Mouse (Mus musculus) lung, postnatal 14 days (tissue): ENCODE results near the gene Zfand3.

Experiments used
- DNase-seq: peaks from one replicate; pipeline ENCODE4 v3.0.0; 2021

The Zfand3 gene

DNA sequence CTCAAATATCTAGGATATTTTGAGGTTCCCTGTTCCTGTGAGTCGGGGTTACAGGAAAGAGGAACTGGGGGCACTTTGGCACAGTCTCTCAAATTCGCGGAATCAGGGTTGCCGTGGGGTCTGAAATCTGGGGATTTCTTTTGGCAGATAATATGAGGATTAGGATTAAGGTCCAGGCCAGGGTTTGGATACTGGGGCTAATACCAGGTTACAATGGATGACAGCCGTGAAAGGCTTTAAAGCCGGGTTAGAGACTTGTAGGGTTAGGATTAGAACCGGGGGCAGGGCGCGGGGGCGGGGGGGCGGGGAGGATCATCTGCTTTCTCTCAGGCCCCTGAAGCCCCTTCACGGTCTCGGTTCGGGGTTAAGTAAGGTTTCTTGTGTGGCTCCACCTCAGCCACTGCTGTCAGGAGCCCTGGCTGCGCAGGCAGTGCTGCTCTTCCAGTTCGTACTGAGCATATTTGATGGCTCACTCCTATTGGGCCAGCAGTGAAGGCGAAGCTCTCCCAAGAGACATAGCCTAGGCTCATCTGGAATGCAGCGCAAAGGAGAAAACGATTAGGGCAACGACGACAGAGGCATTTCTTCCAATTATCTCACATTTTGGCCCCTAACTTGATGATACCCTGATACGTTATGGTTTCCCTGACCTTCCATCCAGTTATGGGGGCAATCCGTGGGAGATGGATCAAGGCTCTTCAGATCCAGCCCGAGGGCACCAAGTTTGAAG lies 5.8 kb upstream of the Zfand3 start:
- DNase-seq: no peak

- no peak for DNase-seq
Measured at GRCm38 (mm10) chr17:30005103-30005443, 540 bp downstream of the Zfand3 start.

DNA sequence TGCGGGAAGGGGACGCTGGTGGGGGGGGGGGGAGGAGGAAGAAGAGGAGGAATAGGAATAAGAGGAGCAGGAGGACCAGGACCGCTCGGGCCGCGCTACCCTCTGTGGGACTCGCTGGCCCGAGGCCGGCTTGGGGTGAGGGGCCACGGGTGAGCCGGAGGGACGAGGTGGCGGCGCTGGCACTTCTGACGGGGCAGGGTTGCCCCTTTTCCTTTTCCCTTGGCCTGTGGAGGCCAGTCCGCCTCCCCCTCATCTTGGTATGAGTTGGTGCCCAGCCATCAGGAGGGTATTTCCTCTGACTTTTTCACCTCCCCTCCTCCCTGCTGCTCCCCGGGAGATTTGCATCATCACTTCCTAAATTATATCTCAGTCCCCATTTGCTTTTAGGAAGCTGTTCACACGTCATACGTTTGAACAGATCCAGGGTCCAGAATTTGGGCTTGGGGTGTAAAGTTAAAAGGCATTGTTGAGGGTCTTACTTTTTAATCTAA lies 963 bp downstream of the Zfand3 start:
- peak; percentile 46 for DNase-seq

DNA sequence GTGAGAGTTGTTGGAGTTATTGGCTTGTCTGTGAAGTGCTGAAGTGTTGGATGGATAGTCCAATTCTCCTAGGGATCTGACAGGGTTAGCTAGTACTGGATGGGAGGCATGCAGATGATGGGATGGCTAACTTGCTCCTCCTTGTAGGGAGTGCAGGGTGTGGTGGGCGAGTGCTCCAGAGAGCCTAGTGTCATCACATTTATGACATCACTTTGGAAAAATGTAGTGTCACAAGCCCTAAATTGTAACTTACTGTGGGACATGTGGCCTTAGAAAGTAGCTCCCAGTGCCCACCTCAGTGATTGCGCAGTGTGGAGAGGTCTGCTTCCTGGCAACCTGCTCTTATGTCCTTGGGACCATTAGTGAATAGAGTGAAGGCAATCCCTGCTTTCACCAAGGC lies 2.3 kb downstream of the Zfand3 start:
- DNase-seq: no peak

GRCm38 (mm10) chr17:30007883-30008282 lies 3.4 kb downstream of the Zfand3 start:
- no peak for DNase-seq

DNA sequence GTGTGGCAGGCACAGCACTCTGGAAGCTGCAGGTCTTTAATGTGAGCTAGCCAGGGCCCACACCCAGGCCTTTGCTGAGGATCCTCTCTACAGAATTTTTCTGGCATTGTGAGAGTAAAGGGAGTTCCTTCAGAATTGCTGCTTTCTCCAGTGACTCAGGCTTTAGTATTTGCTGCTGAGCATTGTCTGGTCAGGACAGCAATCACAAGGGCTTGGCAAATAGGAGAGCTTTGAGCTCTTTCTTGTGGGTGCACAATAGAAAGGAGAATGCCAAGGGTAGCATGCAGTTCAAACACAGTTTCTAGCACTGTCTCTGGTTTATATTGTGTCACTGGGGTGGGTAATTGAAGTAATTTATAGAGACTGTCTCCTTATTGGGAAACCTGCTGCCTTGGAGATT lies 3.9 kb downstream of the Zfand3 start:
- DNase-seq: no peak

DNA sequence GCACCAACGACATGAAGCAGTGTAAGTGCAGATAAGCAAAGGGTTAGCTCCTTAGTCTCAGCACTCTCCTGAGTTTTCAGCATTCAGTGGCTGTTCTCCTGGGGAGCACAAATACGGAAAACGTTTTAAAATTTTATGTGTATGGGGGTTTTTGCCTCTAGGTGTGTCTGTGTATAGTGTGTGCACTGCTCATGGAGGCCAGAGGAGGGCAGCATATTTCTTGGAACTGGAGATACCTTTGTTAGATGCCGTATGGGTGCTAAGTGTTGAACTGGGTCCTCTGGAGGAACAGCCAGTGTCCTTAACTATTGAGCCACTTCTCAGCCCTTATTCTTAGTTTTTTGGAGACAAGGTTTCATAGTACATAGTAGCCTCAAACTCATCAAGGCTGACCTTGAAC lies 10.1 kb downstream of the Zfand3 start:
- DNase-seq: no peak

DNA sequence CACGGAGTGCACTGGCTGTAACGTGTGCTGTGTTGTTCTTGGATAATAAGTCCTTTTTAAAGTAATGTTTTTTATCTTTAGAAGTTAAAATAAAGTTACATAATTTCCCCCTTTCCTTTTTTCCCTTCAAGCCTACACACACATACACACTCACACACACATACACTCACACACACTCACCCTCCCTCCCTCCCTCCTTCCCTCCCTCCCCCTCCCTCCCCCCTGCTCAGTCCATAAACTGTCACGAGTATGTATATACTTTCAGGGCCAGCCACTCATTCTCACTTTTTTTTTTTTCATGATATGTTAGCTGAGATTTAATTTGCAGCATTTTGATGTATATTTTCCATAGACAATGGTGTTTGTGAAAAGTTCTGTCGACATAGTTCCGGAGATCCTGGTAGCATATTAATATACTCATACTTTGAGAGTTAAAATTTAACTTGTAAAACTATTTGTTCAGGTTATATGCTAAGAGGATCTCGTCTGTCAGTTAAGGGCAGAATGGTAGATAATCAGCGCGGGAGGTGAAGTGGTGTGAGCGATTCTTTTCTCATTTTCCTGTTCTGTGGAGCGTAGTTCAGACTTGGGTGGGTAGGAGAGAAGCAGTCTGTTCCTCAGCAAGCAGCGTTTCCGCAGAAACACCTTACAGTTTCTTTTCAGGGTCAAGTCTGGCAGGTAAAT lies 14.5 kb downstream of the Zfand3 start:
- DNase-seq: no peak

DNA sequence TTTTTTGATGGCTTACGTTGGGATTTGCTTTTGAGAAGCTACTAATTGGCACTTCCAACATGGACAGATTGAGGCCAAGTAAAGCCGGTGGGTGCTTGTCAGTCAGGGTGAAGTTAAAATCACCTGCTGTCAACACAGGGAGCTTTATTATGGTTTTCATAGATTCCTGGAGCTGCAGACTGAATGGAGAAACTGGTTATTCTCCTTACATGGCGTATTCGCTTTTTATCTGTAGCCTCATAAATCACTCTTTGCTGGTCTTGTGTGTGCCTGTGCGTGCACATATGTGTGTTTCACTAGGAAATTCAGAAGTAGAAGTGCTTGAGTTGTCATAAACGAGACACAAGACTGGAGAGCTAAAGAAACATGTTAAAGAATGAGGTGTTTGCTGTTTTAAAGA lies 15.4 kb downstream of the Zfand3 start:
- no peak for DNase-seq

DNA sequence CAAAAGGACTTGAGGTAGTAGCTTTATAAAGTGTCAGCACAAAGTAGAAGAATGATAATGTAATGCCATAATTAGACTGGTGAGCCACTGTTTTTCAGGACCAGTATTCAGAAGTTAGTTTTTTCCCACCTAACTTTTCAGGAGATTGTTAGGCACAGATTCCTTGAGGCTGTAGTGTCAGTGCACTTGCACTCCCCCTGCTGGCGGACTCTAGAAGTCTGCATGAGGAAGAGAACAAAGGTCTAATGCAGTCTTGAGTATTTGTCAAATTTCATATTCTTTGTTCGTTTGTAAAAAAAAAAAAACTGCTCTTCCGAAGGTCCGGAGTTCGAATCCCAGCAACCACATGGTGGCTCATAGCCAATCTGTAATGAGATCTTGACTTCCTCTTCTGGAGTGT lies 20.1 kb downstream of the Zfand3 start:
- DNase-seq: peak; percentile 88

- DNase-seq: peak; percentile 50
Measured at GRCm38 (mm10) chr17:30026617-30027016, 22.1 kb downstream of the Zfand3 start.

DNA sequence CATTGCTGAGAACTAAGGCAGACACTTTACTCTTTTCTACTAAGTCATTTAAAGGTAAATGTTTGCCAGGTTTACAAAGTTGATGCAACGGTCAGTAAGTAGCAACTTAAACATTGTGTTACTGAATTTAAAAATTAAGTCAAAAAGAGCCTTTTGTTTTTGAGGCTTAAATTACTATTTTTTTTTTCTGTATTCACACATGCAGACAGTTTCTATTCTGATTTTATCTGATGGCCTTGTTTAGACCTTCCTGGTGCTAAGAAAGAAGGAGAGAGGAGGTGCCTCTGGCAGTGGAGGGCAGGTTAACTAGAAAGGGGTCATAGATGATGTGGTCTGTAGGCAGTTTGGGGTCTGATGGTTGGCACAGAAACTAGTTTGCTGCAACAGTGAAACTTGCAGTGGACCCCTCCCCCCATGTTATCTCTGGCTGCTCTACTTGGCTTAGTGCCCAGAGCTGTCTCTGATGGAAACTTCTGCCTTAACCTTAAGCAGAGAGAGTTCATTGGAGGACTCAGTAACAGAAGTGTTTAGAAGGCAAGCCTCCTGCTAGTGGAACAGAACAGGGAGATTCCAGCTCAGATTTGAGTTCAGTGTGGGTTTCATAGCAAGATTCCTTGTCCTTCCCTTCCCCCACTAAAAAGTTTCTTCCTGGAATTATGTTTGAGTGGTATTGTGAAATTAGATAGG lies 23.0 kb downstream of the Zfand3 start:
- peak; percentile 68 for DNase-seq

DNA sequence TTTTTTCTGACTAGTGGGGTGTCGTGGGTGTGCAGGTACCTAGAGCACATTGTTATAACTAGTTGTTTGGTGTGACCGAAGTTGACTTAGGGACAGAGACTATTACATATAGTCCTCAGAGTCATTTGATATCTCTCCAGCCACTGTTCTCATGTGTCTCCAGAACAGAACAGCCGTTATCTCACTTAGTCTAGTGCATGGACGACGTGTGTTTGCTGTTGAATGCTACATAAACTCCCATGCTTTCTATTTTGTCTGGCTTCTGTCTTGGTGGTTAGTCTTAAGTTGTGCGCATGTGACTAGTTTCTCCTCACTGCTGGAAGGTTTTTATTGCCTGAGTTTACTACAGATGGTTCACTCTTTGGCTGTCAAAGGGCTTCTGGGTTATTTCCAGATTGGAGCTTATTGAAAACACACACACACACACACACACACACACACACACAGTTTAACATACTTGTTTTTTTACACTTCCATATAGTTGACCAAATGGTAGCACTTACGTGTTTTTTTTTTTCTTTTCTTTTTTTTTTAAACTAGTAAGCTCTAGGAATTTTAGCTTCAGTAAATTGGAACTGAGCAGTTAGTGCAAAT lies 25.2 kb downstream of the Zfand3 start:
- no peak for DNase-seq

- DNase-seq: no peak
Measured at GRCm38 (mm10) chr17:30032796-30033195, 28.3 kb downstream of the Zfand3 start.

- no peak for DNase-seq
Measured at GRCm38 (mm10) chr17:30033991-30034390, 29.5 kb downstream of the Zfand3 start.

GRCm38 (mm10) chr17:30035216-30036005 lies 30.9 kb downstream of the Zfand3 start:
- no peak for DNase-seq

GRCm38 (mm10) chr17:30043163-30043822 lies 38.8 kb downstream of the Zfand3 start:
- no peak for DNase-seq

DNA sequence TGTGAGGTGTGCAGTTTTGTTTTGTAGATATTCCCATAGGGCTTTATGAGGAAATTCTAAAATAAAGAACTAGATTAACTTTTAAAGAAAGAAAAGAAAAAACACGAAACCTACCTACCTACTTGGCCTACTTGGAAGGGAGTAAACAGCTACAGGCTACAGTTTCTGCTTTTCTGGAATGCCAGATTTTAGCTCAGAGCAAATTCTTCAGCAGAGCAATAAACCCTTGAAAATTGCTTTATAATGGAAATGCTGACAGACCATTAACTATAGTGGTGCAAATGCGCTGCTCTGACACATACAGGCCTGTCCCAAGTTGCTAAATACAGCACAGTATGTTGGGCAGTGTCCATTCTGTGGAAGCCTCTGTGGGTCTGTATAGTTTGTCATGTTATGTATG lies 40.6 kb downstream of the Zfand3 start:
- no peak for DNase-seq

GRCm38 (mm10) chr17:30046654-30047053 lies 42.1 kb downstream of the Zfand3 start:
- no peak for DNase-seq

- no peak for DNase-seq
Measured at GRCm38 (mm10) chr17:30051523-30052346, 47.2 kb downstream of the Zfand3 start.

GRCm38 (mm10) chr17:30052347-30052742 lies 47.8 kb downstream of the Zfand3 start:
- no peak for DNase-seq
